Mouse (Mus musculus): Measurements from ENCODE around the gene Krt71.
"Not testable (repeated sequence)": the region's sequence is repeated elsewhere in the genome, so short reads cannot be mapped to it uniquely, and the experiment has no call there.

The Krt71 gene

DNA sequence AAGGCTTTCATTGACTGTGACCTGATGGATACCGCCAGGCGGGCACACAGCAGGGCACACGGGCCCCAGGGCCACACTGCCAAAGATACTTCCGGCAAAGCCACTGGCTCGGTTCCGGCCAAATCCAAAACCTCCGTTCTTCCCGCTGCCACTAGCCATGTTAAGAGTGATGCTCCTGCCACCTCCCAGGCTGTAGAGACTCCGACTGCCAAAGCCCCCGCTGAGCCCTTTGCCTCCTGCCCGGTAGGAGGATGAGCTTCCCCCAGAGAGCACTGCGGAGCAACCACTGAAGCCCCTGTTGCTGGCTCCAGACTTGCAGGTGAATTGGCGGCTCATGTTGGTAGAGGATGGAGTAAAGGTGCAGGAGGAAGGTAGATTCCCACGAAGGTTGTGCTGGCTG, at the start of gene Krt71:
Gene Krt71, minus strand, starts transcription at position 399 of the 400 bp plus-strand sequence.
- no peak for DNase-seq

DNA sequence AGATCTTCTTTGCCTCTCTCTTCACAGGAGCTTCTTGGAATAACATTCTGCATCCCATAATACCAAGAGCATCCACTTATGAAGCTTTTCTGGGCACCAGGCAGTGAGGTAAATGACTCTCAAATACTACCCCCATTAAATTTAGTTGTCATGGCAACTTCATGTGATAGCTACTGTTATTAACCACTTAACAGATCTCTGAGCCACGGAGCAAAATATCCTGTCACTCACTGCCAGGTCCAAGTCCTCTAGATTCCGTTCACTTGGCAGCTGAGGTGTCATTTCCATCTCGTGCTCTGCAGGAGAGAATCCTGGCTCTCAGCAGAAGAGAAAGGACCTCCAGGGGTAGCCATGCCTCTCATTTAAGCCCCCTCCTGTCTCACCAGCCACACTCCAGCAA, 48.0 kb upstream of the Krt71 start:
- DNase-seq = no peak

DNA sequence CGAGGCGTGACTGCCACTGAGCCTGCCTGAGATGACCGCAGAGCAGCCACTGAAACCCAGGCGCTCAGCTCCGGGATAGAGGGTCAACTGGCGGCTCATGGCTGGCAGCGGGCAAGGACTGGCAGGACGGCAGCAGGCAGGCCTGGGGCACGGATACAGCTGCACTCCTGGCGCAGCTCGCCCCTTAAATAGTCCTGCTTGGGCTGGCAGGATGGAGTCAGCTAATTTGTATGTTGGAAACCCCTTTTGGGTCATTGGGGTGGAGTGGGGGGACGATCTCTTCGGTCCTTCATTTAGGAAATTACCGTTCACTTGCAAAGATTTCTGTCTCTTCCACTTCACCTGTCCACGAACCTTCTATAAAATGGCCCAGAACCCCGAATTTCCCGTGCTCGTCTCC, 43.5 kb upstream of the Krt71 start, which contains the start of gene Krt72:
Gene Krt72, minus strand, starts transcription at position 101 of the 400 bp plus-strand sequence.
- DNase-seq = no peak

DNA sequence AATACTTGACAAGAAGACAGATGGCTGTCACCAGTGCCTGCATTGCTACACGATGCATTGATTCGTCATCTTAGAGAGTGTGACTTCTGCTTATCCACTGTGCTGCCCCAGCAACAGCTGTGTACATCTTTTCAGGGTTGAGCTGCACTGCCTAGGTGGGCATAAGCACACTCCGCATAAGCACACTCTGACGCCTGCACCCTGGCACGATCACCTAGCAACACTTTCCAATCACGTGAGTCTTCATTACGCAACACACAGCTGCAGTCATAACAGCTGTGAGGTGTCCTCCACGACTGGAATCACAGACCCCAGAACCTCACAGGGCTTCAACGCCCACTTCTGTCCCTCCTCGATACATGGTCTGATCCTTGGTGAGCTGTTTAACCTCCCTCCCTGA, 30.5 kb upstream of the Krt71 start:
- DNase-seq = no peak

DNA sequence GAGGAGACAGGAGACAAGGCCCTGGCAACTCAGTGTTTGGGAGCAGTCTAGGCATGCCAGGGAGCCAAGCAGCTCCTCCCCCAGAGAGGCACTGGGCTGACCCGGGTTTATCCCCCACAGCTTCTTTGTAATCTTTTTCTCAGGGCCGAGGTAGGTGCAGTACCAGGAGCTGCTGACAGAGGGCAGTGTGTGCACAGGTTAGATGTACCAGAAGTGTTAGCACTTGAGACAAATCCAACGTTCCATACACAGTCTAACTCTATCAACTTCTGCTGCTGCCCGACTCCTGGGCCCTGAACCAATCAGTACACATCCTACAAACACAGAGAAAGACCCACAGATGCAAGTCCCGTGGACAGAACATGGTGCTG, 29.8 kb upstream of the Krt71 start:
- DNase-seq = peak; percentile 73 to 92

DNA sequence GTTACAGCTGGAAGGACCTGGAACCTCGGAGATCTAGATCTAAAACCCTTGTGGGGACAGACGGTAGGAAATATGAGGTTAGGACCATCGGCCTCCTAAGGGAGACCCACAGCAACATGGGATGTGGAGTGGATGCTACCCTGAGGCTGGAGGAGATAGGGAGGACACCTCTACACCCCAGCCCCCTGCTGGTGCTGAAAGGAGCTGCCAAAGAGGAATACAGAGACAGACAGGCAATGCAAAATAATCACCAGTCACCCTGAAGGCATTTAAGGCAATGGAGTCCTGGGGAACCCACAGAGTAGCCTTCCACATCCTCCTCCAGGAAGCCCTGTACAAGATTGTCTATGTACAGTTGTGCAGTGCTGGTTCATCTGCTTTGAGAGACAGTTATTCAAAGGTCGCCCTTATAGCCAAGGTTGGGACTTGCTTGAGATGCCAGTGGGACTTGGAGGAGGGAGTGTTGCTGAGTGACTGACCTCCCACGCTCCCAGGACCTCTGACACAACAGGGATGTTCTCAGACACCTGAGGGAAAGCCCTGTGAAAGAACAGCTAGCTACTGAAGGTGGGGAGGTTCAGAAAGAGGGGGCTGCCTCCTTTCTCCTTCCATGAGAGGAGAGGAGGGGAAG, 29.3 kb upstream of the Krt71 start:
- peak; percentile 7 to 21 for DNase-seq

DNA sequence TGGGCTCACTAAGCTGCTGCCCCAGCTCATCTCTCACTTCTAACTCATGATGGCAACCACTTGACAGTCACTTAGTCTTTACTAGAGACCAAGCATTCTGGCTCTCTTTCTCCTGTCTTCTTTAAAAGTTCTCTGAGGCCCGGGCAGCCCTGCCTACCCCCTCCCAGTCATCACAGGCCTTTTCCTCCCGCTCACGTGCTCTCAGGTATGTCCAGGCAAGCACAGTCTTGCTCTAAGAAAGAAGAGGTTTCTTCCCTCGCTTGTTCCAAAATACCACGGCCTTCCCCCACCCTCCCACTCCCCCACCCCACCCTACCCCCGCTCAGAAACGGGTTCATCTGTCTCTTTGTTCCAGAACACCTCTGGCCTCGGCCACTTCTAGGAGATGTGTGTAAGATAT, 27.3 kb upstream of the Krt71 start:
- no peak for DNase-seq

DNA sequence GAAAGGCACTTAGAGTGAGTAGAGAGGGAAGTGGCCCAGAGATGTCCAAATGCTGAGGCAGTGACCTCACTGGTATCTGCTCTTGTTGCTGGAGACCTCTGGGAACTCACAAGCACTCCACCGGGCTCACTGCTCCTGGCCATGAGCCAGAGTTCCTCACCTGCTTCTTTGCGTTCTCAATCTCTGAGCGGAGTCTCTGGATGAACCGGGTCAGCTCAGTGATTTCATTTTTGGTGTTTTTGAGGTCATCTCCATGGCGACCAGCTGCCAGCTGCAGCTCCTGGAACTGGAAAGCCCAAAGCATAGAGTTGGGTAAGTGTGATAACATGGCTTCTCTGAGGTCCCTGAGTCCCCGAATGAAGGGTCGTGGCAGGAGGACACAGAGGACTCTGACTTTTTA, 5.1 kb downstream of the Krt71 start:
- no peak for DNase-seq

DNA sequence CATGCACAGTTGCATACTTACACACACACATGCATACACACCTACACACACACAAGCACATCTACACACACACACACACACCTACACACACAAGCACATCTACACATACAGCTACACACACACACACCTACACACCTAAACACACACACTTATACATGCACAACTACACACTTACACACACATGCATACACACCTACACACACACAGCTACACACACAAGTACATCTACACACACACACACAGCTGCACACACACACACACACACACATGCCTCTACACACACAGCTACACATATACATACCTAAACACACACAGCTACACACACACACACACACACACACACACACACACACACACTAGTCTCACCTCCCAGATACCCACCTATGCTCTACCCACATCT, 12.3 kb downstream of the Krt71 start:
- DNase-seq = no peak

DNA sequence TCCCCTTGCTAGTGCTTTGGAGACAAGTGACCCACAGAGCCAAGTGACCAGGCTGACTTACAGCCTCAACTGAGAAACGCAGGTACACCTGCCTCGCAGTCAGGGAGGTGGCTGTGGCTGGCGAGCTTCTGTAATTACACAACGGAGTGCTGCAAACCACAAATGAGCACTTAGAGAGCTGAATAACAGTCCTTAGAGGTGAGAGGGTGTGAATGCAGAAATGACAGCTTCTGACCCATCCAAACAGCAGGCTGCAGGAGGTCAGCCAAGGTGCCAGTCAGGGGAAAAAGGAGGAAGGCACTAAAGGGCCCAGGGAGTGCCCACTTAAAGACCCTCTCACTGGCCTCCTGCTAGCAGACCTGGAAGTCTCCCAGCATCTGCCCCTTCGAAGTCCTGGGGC, 18.2 kb downstream of the Krt71 start:
- no peak for DNase-seq

DNA sequence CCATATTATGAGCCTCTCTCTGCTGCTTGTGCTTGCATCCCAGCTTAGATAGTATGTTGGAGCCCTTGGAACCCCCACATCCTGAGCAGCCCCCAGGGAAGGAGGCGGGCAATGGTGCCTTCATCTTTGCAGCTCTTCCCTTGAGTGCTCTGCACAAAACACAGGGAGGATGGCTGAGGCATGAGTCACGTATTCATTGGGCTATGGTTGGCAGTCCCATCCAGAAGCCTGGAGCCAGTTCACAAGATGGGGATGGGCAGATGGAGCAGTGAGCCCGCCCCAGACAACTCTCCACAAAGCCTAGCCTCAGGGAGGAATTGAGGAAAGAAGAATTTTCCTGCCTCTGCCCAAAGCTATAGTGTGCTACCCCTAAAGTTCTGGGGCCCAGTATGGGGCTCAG, 27.1 kb downstream of the Krt71 start:
- no peak for DNase-seq

DNA sequence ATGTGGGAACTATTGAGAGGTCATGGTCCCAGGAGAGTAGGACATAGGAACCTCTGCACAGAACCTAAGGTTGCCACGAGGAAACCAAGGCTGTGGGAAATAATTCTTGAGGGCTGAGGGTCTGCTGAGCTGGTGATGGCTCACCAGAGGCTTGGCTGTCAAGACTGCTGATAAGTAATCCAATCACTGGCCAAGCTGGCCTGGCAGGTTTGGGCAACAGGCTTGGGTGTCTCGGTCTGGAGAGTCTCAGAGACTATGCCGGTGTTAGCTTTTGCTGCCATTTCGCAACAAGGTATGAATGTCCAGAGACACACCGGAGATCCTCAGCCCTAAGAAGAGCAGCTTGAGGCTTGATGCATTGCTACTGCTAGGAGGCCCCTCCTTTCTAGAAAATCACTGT, 28.6 kb downstream of the Krt71 start:
- DNase-seq = no peak

DNA sequence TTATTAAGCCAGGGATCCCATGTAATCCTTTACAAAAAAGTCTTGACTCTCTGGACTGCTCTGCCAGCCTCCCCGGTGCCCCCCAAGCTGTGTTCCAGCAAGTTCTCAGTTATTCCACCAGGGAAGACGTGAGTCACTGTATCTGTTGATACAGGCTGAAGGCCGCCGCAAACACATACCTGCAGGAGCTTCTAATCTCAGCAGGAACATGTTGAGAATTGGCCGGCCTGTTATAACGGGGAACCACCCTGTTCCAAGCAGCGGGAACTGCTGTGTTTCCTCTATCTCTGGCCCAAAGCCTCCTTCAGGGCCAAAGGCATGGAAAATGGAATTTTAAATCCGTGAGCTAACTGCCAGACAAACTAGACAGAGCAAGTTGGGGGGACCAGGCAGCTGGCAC, 29.2 kb downstream of the Krt71 start:
- DNase-seq = no peak

DNA sequence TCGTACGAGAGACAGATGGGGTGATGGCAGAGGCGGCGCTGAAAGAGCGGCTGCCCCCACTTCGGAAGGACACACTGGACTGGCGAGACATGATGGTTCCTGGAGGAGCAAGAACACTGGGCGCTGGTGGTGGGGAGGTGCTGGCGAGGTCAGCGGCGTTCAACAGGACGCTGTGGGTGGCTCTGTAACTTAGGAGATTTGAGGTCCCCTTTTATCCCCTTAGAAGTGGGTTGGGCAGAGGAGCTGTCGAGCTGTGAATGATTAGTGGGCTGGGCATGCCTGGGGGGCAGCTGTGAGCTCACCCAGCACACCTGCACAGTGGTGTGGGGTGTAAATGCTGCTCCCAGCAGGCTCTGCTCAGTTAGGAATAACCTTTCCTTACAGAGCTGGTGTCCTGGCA, 30.2 kb downstream of the Krt71 start, which contains the start of gene Krt5:
Gene Krt5, minus strand, starts transcription at position 179 of the 400 bp plus-strand sequence.
- DNase-seq = no peak

DNA sequence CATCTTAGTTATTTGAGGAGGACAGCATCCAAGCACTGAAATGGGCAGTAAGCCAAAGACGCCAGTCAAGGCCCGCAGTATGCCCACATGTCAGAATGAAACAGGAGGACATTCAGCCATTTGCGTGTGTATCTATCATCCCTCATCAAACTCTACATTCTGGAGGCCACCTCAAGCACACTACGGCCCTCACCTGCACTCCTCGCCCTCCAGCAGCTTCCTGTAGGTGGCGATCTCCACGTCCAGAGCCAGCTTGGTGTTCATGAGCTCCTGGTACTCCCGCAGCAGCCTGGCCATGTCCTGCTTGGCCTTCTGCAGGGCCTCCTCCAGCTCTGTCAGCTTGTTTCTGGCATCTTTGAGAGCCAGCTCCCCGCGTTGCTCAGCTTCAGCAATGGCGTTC, 34.2 kb downstream of the Krt71 start:
- DNase-seq = no peak

DNA sequence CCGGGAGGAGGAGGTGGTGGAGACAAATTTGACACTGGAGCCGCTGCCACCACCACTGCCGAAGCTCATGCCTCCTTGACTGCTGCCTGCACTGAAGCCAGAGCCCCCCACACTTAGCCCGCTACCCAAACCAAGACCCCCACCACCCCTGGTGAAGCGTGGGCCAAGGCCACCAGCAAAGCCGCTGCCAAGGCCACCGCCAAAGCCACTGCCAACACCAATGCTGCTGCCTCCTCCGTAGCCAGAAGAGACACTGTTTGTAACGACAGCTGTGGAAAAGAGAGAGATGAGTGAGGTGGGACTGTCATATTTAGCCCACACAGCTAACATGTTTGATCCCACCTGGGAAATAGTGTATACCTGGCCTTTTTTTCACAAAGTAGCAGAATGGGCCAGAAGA, 35.5 kb downstream of the Krt71 start:
- no peak for DNase-seq

DNA sequence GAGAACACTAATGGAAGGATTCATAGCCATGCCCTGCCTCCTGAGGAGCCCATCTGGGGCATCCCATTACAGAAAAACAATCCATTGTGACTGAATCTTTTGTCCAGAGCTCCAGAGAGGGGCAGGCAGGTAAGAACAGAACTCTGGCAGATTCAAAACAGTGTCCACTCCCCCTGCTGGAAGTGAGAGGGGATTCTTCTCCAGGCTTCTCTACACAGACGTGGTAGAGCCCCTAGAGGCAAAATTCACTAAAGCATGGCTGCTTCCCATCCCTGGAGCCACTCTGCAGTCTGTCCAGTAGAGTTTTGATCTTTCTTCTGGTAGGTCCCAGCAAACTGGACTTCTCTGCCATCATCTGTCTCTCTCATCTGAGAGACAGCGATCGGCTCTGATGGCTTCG, 38.8 kb downstream of the Krt71 start:
- peak in 1 of 2 experiments; percentile 6 for DNase-seq

DNA sequence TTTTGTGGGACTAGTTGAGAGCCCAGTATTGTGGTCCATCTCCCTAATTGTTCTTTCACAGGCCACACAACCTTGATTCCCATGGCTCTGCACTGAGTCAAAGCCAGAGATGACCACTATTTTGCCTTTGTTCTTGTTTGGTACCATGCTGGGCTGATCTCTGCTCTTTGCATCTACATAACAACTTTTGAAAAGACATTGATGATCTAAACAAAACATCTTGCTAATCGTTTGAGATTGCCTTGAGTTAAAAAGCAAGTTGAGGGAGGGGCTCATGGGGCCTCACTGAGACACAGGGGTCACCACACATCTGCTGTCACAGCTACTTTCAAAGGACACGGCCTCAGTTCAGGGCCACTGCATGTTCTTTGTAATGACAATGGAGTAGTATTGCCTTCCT, 40.5 kb downstream of the Krt71 start:
- no peak for DNase-seq

DNA sequence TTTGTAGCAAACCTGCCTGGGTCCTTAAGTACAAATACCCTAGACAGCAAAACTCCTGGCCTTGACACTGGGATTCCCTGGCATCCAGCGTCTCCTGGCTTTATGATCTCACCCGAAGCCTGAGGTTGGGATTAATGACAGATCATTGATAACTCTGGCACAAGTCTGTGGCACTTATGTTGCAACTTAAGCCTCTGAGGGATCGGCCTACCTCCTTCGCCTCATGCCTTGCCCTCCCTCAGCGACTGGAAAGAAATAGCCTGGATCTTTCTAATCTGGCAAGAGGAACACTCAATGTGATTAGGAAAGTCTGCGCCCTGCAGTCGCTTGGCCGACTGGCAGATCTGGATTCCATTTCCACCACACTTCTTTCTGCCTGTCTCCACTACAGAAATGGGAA, 43.0 kb downstream of the Krt71 start:
- DNase-seq = no peak

DNA sequence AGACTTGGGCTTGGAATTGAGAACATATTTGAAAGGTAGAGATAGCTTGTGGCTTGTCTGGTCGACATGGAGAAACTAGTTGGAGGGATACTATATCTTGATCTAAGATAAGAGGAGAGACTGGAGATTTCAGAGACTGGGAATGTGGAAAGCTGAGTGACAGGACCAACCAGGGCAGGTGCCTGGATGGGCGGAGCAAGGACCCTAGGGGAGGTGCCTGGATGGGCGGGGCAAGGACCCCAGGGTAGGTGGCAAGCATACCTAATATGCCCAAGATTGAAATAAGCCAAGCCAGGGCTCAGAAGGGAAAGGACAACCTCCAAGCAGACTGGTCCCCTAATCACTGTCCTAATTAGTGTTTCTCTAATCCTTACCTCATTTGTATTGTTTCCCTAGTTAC, 43.7 kb downstream of the Krt71 start:
- DNase-seq = no peak

DNA sequence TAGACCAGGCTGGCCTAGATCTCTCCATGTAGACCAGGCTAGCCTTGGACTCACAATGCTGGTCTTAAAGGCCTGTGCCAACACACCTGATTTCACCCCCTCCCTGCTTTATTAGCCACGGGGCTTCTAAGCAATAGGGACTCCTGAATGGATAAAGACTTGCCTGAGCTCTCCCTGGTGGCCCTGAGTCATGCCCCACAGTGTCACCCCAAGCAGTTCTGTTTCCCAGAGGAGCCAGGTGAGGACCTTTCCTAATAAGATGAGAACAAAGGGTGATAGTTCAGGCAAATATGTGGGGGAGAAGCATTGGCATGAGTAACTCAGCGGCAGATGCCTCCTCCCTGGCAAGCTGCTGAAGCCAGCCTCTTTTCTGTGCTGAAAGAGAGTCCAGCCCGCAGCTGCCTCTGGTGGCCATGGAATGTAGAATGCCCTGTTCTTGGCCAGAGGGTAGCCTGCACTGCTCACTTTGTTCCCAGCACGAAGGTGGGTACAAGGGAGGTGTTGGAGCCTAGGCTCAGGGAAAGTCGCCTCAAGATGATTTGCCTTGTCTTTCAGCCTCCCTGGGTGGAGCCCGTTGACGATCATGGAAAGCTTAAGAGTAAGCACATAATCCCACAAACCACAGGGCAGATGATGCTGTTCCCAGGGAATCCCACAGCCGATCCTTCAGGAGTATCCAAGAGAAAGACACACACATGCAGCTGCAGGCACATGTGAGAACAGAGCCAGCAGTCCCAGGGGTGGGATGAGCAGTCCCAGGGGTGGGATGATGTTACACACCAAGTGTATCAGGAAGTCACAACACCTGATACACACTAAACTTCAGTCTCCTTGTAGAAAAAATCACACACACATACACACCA, 45.4 kb downstream of the Krt71 start:
- no peak for DNase-seq

DNA sequence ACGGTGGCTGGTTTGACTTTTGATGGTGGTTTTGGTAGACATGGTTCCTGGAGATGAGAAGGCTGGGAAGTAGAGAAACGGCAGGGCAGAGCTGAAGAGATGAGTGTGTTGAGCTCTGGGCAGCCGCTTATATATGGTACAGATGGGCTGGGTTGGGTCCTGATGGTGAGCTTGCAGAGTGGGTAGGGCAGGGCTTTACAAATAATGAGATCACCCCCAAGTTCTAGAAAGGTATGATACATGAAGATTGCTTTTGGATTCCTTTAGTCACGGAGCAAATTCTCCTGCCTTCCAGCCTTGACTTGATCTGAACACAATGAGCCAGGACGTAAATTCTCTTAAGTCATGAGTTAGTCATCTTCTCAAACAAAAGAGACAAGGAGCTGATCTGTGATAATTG, 48.7 kb downstream of the Krt71 start, which contains the start of gene Krt6a:
Gene Krt6a, minus strand, starts transcription at position 101 of the 400 bp plus-strand sequence.
- DNase-seq = no peak

DNA sequence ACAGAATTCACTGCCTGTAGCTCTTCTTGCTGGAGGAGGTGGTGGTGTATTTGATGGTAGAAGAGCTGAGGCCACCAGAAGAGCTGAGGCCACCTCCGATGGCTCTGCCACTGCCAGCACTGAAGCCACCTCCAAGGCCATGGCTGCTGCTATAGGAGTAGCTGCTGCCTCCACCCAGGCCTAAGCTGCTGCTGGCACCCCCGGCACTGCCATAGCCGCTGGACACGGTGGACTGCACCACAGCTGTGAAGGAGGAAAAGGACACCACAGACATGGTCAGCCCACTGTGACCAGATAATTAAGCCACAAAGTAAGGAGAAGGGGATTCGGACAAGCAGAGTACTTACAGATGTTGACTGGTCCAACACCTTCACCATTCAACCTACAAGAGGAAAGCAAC, 52.4 kb downstream of the Krt71 start:
- not testable (repeated sequence) for DNase-seq

DNA sequence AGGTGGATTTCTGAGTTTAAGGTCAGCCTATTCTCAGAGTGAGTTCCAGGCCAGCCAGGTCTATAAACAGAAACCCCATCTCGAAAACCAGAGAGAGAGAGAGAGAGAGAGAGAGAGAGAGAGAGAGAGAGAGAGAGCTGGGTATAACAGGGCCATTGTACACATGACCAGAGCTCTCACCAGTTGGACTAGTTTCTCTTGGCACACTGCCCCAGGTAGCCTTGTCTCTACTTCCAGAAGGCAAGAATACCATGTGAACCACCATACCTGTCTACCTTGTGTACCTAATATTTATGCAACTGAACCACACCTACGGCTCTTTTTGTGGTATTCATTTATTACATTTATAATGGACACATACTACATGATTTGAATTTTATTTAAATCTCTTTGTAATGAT, 54.7 kb downstream of the Krt71 start:
- no peak for DNase-seq

Measured in kidney, adult 8-10 months (tissue).